Mouse (Mus musculus) limb, embryonic 12.5 days (tissue): Measurements from ENCODE around the gene Gtdc1. TPM values are rescaled to one million over a fixed set of nuclear protein-coding genes. Genes with fewer than 3 reads are reported as not detected.

ENCODE experiments used
- ATAC-seq: fragments of 200-750 bp; cut with Nextera tagmentation; 2 replicates; pipeline ENCODE4 v1.8.0; 2017; ENCODE audit warnings: low read depth, moderate TSS enrichment; ENCODE audit not compliant: insufficient number of reproducible peaks, insufficient read depth, low FRiP score, low TSS enrichment
- H3K27ac ChIP-seq: fragments of 300-500 bp; sonication (generic); 2 replicates; pipeline ENCODE4 v1.5.1; 2016; ENCODE audit warnings: mild to moderate bottlenecking, moderate library complexity
- H3K27me3 ChIP-seq: fragments of 300-500 bp; sonication (generic); 2 replicates; pipeline ENCODE4 v1.6.1; 2016; ENCODE audit warnings: mild to moderate bottlenecking, moderate library complexity
- H3K36me3 ChIP-seq: fragments of 300-500 bp; sonication (generic); 2 replicates; pipeline ENCODE4 v1.6.1; 2016; ENCODE audit warnings: mild to moderate bottlenecking, moderate library complexity
- H3K4me1 ChIP-seq: fragments of 300-500 bp; sonication (generic); replicated peaks from 2 replicates; pipeline ENCODE4 v1.6.1; 2016
- H3K4me2 ChIP-seq: fragments of 300-500 bp; sonication (generic); 2 replicates; pipeline ENCODE4 v1.6.1; 2016; ENCODE audit warnings: mild to moderate bottlenecking, moderate library complexity
- H3K4me3 ChIP-seq: fragments of 300-500 bp; sonication (generic); replicated peaks from 2 replicates; pipeline ENCODE4 v1.5.1; 2016; ENCODE audit warnings: mild to moderate bottlenecking
- H3K9ac ChIP-seq: fragments of 300-500 bp; sonication (generic); replicated peaks from 2 replicates; pipeline ENCODE4 v1.6.1; 2016; ENCODE audit warnings: mild to moderate bottlenecking, moderate library complexity
- H3K9me3 ChIP-seq: fragments of 300-500 bp; sonication (generic); 2 replicates; pipeline ENCODE4 v1.6.1; 2016; ENCODE audit warnings: mild to moderate bottlenecking, moderate library complexity
- WGBS: fragments of 180-500 bp; shearing (Covaris S2); methylation state at CpG from one replicate; pipeline ENCODE4 v1.1.7; 2016; 5-methylcytosine and 5-hydroxymethylcytosine counted together
- polyA plus RNA-seq: library from polyadenylated mRNA; unstranded; fragments of >200 nt; fragmentation: Nextera tagmentation; extraction: Ambion mirVana; gene quantifications from 2 replicates; pipeline ENCODE4 v1.2.1, GENCODE M21; 2016

The Gtdc1 gene
- polyA plus RNA-seq: 13.9 and 15.5 TPM in 2 replicates

- no peaks in the 10 kb centered on the region for H3K9me3 ChIP-seq
- peak within 1 kb of the TSS; percentile 93 for H3K27ac ChIP-seq
- H3K9ac ChIP-seq: peak within 1 kb of the TSS; percentile 79
- peak within 1 kb of the TSS; percentile 70 for H3K4me3 ChIP-seq
- peak; percentile 79; the same call in 1 of the 2 replicates for ATAC-seq
- no peaks in the 10 kb centered on the region for H3K27me3 ChIP-seq
- H3K4me1 ChIP-seq: no peaks in the 10 kb centered on the region
- H3K4me2 ChIP-seq: peak within 1 kb of the TSS; percentile 75
- WGBS: under 1% methylated on average over 24 of the region's 27 CpGs
- no peaks in the 10 kb centered on the region for H3K36me3 ChIP-seq
Observed at GRCm38 (mm10) chr2:44927482-44927811, at the start of gene Gtdc1. TSS of gene Gtdc1 (minus strand) at chr2:44927657.

- no peak for ATAC-seq
- no peak overlapping the region for H3K27ac ChIP-seq
- no peak overlapping the region for H3K9ac ChIP-seq
- no peaks in the 10 kb centered on the region for H3K36me3 ChIP-seq
- H3K4me2 ChIP-seq: no peak overlapping the region
- peaks cover 15% of the 10 kb centered on the region for H3K4me1 ChIP-seq
- H3K4me3 ChIP-seq: no peak overlapping the region
- no peaks in the 10 kb centered on the region for H3K9me3 ChIP-seq
- peaks cover 25% of the 10 kb centered on the region for H3K27me3 ChIP-seq
- WGBS: 64% methylated on average over 3 of the region's 3 CpGs
Observed at GRCm38 (mm10) chr2:44977051-44977450, 49.6 kb upstream of the Gtdc1 start.

GRCm38 (mm10) chr2:44976484-44976883 lies 49.0 kb upstream of the Gtdc1 start:
- Histone ChIP-seq H3K9ac (no peak overlapping the region), H3K36me3 (no peaks in the 10 kb centered on the region), H3K4me1 (peaks cover 15% of the 10 kb centered on the region), H3K4me2 (no peak overlapping the region), H3K27ac (no peak overlapping the region), H3K9me3 (no peaks in the 10 kb centered on the region), H3K4me3 (no peak overlapping the region), H3K27me3 (peaks cover 25% of the 10 kb centered on the region)
- WGBS: 43% methylated on average over 4 of the region's 4 CpGs
- ATAC-seq: no peak

DNA sequence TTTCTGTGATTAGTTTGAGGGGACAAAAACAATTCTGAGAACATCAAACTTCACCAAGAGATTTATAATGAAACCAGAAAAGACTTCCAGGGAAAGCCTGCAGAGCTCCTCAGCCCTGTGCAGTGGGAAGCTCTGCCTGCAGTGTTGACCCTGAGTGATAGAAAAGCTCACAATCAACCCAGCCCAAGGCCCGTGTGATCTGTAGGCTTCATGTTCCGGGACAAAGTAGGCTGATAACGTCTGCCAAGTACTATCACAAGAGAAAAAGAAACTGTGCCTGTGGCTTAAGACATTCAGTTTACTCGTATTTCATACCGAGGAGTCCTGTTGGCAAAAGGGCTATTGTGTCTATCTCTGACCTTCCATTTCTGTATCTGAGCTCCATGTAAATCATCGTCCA lies 46.4 kb upstream of the Gtdc1 start:
- ATAC-seq: no peak

DNA sequence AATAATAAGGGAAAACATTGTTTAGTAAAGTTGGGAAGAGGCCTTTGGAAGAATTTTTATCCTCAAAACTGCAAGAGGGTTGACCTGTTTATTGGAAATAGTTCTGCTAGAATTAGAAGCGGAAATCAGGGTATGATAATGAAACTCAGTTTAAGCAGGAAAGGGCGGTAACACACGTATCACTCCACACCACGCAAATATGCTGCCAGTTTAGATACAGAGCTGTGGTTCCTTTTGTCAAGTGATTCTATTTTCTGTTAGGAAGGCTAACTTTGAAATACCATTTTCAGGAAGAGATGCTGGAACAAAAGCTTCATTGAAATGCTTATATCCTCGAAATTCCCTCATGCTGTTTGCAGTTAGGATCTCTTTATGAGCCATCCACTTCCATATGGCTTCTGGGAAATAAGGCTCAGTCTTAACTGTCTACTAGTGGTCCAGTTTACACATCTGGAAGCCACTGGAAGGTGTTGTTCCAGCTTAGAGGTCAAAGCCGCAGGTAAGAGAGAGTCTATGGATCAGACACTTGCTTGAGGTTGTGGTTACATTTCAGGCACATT lies 42.7 kb upstream of the Gtdc1 start:
- no peaks in the 10 kb centered on the region for H3K4me1 ChIP-seq
- no peak overlapping the region for H3K9ac ChIP-seq
- ATAC-seq: no peak
- no peak overlapping the region for H3K4me2 ChIP-seq
- no peak overlapping the region for H3K4me3 ChIP-seq
- WGBS: 89% methylated on average over 6 of the region's 6 CpGs
- no peaks in the 10 kb centered on the region for H3K27me3 ChIP-seq
- H3K36me3 ChIP-seq: no peaks in the 10 kb centered on the region
- H3K27ac ChIP-seq: no peak overlapping the region
- no peaks in the 10 kb centered on the region for H3K9me3 ChIP-seq

More for the DNA sequence above, 46.4 kb upstream of the Gtdc1 start:
- peaks cover 3% of the 10 kb centered on the region; the same call in 1 of the 2 replicates for H3K4me1 ChIP-seq
- peaks cover 12% of the 10 kb centered on the region; the same call in 1 of the 2 replicates for H3K27me3 ChIP-seq
- H3K27ac ChIP-seq: no peak overlapping the region
- H3K4me2 ChIP-seq: no peak overlapping the region
- WGBS: 88% methylated on average over 6 of the region's 6 CpGs
- H3K36me3 ChIP-seq: no peaks in the 10 kb centered on the region
- H3K4me3 ChIP-seq: no peak overlapping the region
- H3K9me3 ChIP-seq: no peaks in the 10 kb centered on the region
- no peak overlapping the region for H3K9ac ChIP-seq

DNA sequence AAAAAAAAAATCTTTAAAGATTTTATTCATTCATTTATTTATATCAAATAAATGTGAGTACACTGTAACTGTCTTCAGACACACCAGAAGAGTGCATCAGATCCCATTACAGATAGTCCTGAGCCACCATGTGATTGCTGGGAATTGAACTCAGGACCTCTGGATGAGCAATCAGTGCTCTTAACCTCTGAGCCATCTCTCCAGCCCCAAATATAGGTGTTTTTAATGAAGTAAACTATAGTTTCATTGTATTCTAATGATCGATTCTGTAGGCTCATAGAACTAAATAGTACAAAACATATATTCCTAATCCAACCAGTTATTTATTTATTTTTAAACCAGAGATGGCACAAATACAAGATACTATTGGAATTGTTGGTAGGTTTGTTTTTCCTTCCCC lies 42.2 kb upstream of the Gtdc1 start:
- H3K36me3 ChIP-seq: no peaks in the 10 kb centered on the region
- no peaks in the 10 kb centered on the region for H3K9me3 ChIP-seq
- H3K9ac ChIP-seq: no peak overlapping the region
- no peak for ATAC-seq
- no peaks in the 10 kb centered on the region for H3K4me1 ChIP-seq
- WGBS: 88% methylated on average over 1 of the region's 1 CpGs
- no peak overlapping the region for H3K4me2 ChIP-seq
- no peaks in the 10 kb centered on the region for H3K27me3 ChIP-seq
- H3K4me3 ChIP-seq: no peak overlapping the region
- H3K27ac ChIP-seq: no peak overlapping the region

DNA sequence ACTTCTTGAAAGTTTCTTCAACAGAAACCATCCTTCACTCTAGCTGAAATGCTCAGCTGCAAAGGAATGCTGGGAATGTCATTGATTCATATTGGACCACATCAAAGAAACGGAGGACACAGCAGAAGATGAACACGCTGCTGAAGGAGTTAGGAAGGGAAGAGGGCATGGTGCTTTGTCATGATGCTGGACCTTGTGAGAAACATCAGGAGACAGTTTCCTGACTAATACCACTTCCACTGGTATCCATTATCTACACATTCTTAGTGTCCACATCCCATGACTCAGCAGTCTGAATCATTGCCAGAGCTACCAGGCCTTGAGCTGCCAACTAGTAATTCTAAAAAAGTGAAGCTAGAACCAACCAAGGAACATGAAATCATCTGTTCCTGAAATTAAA lies 41.8 kb upstream of the Gtdc1 start:
- H3K4me2 ChIP-seq: no peak overlapping the region

GRCm38 (mm10) chr2:44965834-44966555 lies 38.5 kb upstream of the Gtdc1 start:
- WGBS: 84% methylated on average over 2 of the region's 2 CpGs
- Histone ChIP-seq H3K4me1 (no peaks in the 10 kb centered on the region), H3K36me3 (no peaks in the 10 kb centered on the region), H3K27ac (no peak overlapping the region), H3K27me3 (no peaks in the 10 kb centered on the region; the same call in 1 of the 2 replicates), H3K4me2 (no peak overlapping the region), H3K9me3 (no peaks in the 10 kb centered on the region), H3K4me3 (no peak overlapping the region), H3K9ac (no peak overlapping the region)
- ATAC-seq: no peak

More for the DNA sequence above, 41.8 kb upstream of the Gtdc1 start:
- Histone ChIP-seq H3K4me3 (no peak overlapping the region), H3K36me3 (no peaks in the 10 kb centered on the region), H3K9ac (no peak overlapping the region), H3K4me1 (no peaks in the 10 kb centered on the region), H3K9me3 (no peaks in the 10 kb centered on the region), H3K27ac (no peak overlapping the region), H3K27me3 (no peaks in the 10 kb centered on the region)
- no peak for ATAC-seq
- 79% methylated on average over 2 of the region's 2 CpGs for WGBS

DNA sequence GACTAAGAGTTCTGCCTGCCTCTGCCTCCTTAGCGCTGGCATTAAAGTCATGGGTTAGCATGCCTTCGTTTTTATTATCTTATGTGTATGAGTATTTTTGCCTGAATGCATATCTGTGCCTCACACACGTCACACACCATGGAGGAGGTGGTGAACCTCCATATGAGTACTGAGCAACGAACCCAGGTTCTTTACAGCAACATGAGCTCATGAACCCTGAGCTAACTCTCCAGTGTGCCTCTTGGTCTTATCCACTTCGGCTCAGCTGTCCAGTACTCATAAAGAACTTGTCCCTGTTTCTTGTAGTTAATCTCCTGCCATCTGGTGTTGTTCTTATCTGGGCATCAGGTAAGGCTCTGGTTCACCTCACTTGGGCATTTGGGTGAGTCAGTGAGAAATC lies 35.2 kb upstream of the Gtdc1 start:
- no peak overlapping the region for H3K4me2 ChIP-seq
- no peaks in the 10 kb centered on the region for H3K4me1 ChIP-seq
- no peak overlapping the region for H3K4me3 ChIP-seq
- H3K27me3 ChIP-seq: no peaks in the 10 kb centered on the region; the same call in 1 of the 2 replicates
- no peaks in the 10 kb centered on the region for H3K9me3 ChIP-seq
- WGBS: 92% methylated on average over 5 of the region's 5 CpGs
- no peak for ATAC-seq
- no peak overlapping the region for H3K9ac ChIP-seq
- no peaks in the 10 kb centered on the region for H3K36me3 ChIP-seq
- H3K27ac ChIP-seq: no peak overlapping the region

DNA sequence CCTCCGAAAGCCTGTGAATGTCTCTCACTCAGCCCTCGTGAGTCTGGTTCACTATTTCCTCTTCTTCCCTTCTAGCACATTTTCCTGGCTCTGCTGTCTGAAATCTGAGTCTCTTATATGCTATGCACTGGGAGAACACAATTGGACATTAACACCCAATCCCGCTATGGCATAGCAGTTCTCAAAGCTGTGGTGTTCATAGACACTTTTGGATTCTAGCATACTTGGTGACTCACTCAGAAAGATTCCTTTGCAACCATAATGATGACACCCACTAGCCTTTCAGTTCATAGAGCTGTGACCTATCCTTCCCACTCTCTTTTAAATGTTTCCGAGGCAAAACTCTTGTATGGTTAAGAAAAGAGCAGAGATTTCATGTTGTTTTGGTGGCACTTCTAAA lies 33.7 kb upstream of the Gtdc1 start:
- Histone ChIP-seq H3K27me3 (no peaks in the 10 kb centered on the region; the same call in 1 of the 2 replicates), H3K9me3 (no peaks in the 10 kb centered on the region), H3K36me3 (no peaks in the 10 kb centered on the region), H3K4me2 (no peak overlapping the region), H3K27ac (no peak overlapping the region), H3K9ac (no peak overlapping the region), H3K4me3 (no peak overlapping the region), H3K4me1 (no peaks in the 10 kb centered on the region)
- no peak for ATAC-seq
- WGBS: 83% methylated on average over 4 of the region's 4 CpGs

DNA sequence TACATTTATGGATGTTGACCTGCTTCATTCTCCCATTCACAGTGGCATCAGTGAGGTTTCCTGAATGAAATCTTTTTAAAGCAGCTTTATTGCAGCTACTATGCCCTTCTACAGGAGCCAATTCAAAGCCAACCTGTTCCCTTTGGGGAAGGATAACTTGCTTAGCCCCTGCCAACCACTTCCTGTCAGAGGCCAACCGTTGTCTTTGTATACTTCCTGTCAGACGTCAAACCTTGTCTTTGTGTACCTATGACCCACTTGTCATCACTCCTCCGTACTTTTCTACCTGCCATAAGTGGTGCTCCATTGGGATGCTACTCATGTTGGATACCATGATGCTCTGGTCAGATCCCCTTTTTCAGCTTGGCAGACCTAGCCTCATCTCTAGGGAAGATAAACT lies 33.1 kb upstream of the Gtdc1 start:
- Histone ChIP-seq H3K27ac (no peak overlapping the region), H3K4me3 (no peak overlapping the region), H3K27me3 (no peaks in the 10 kb centered on the region; the same call in 1 of the 2 replicates), H3K4me1 (no peaks in the 10 kb centered on the region), H3K9me3 (no peaks in the 10 kb centered on the region), H3K9ac (no peak overlapping the region), H3K4me2 (no peak overlapping the region), H3K36me3 (no peaks in the 10 kb centered on the region)
- WGBS: 88% methylated on average over 3 of the region's 3 CpGs
- no peak for ATAC-seq
